Mouse (Mus musculus) forebrain, embryonic 12.5 days (tissue): ENCODE data around the gene Cc2d2a. TPM values are rescaled to one million over a fixed set of nuclear protein-coding genes. Genes with fewer than 3 reads are reported as not detected.

Source experiments
- ATAC-seq: fragments of 200-750 bp; cut with Nextera tagmentation; 2 replicates; pipeline ENCODE4 v1.8.0; 2017; ENCODE audit warnings: moderate TSS enrichment; ENCODE audit not compliant: low FRiP score
- H3K27ac ChIP-seq: fragments of 300-500 bp; sonication (generic); 2 replicates; pipeline ENCODE4 v1.5.1; 2016; ENCODE audit warnings: mild to moderate bottlenecking
- H3K27me3 ChIP-seq: fragments of 300-500 bp; sonication (generic); 2 replicates; pipeline ENCODE4 v1.6.1; 2016; ENCODE audit warnings: mild to moderate bottlenecking
- H3K36me3 ChIP-seq: fragments of 300-500 bp; sonication (generic); replicated peaks from 2 replicates; pipeline ENCODE4 v1.6.1; 2016; ENCODE audit warnings: mild to moderate bottlenecking
- H3K4me1 ChIP-seq: fragments of 300-500 bp; sonication (generic); 2 replicates; pipeline ENCODE4 v1.6.1; 2016
- H3K4me2 ChIP-seq: fragments of 300-500 bp; sonication (generic); 2 replicates; pipeline ENCODE4 v1.6.1; 2016; ENCODE audit warnings: mild to moderate bottlenecking, moderate library complexity
- H3K4me3 ChIP-seq: fragments of 300-500 bp; sonication (generic); replicated peaks from 2 replicates; pipeline ENCODE4 v1.5.1; 2016; ENCODE audit warnings: mild to moderate bottlenecking
- H3K9ac ChIP-seq: fragments of 300-500 bp; sonication (generic); 2 replicates; pipeline ENCODE4 v1.6.1; 2016; ENCODE audit warnings: mild to moderate bottlenecking
- H3K9me3 ChIP-seq: fragments of 300-500 bp; sonication (generic); 2 replicates; pipeline ENCODE4 v1.6.1; 2016
- WGBS: fragments of 180-500 bp; shearing (Covaris S2); methylation state at CpG from one replicate; pipeline ENCODE4 v1.1.7; 2016; 5-methylcytosine and 5-hydroxymethylcytosine counted together
- polyA plus RNA-seq: library from polyadenylated mRNA; unstranded; fragments of >200 nt; fragmentation: Nextera tagmentation; extraction: Ambion mirVana; gene quantifications from 2 replicates; pipeline ENCODE4 v1.2.1, GENCODE M21; 2016

Gene Cc2d2a
- 9.6 and 10.5 TPM in 2 replicates for polyA plus RNA-seq

GRCm38 (mm10) chr5:43661997-43662961, at the start of gene Cc2d2a:
Cc2d2a (plus strand) TSS chr5:43662346.
- Histone ChIP-seq H3K4me3 (peak within 1 kb of the TSS; percentile 38), H3K27ac (peak within 1 kb of the TSS; percentile 88), H3K9ac (peak within 1 kb of the TSS; percentile 47), H3K4me2 (peak within 1 kb of the TSS; percentile 51), H3K36me3 (no peaks in the 10 kb centered on the region), H3K27me3 (no peaks in the 10 kb centered on the region), H3K9me3 (no peaks in the 10 kb centered on the region), H3K4me1 (peaks cover 30% of the 10 kb centered on the region)
- 6% methylated on average over 19 of the region's 19 CpGs for WGBS
- peak; percentile 77 for ATAC-seq

- peaks cover 5% of the 10 kb centered on the region for H3K4me1 ChIP-seq
- peak; percentile 55; the same call in 1 of the 2 replicates for ATAC-seq
- no peaks in the 10 kb centered on the region for H3K9me3 ChIP-seq
- 63% methylated on average over 7 of the region's 7 CpGs for WGBS
- no peak overlapping the region for H3K27ac ChIP-seq
- H3K36me3 ChIP-seq: no peaks in the 10 kb centered on the region
- no peaks in the 10 kb centered on the region for H3K27me3 ChIP-seq
- H3K9ac ChIP-seq: no peak overlapping the region
- no peak overlapping the region for H3K4me3 ChIP-seq
- H3K4me2 ChIP-seq: no peak overlapping the region
Measured at GRCm38 (mm10) chr5:43621575-43622299, 40.4 kb upstream of the Cc2d2a start.

- 82% methylated on average over 4 of the region's 4 CpGs for WGBS
Measured at GRCm38 (mm10) chr5:43625407-43625806, 36.7 kb upstream of the Cc2d2a start.

GRCm38 (mm10) chr5:43634071-43634601, 28.0 kb upstream of the Cc2d2a start:
- Histone ChIP-seq H3K4me3 (no peak overlapping the region), H3K4me1 (no peaks in the 10 kb centered on the region), H3K36me3 (no peaks in the 10 kb centered on the region), H3K4me2 (no peak overlapping the region), H3K27me3 (no peaks in the 10 kb centered on the region), H3K9me3 (no peaks in the 10 kb centered on the region), H3K27ac (no peak overlapping the region), H3K9ac (no peak overlapping the region)
- ATAC-seq: 0 out of 2 replicates have a peak, but pooled peaks have one; percentile 4
- 84% methylated on average over 5 of the region's 5 CpGs for WGBS

More at GRCm38 (mm10) chr5:43625407-43625806, 36.7 kb upstream of the Cc2d2a start:
- no peak overlapping the region for H3K4me2 ChIP-seq
- H3K36me3 ChIP-seq: no peaks in the 10 kb centered on the region
- no peaks in the 10 kb centered on the region for H3K9me3 ChIP-seq
- H3K9ac ChIP-seq: no peak overlapping the region
- H3K27me3 ChIP-seq: no peaks in the 10 kb centered on the region
- H3K4me1 ChIP-seq: peaks cover 5% of the 10 kb centered on the region
- no peak overlapping the region for H3K27ac ChIP-seq
- H3K4me3 ChIP-seq: no peak overlapping the region
- no peak for ATAC-seq

- Histone ChIP-seq H3K27ac (no peak overlapping the region), H3K4me3 (no peak overlapping the region), H3K36me3 (no peaks in the 10 kb centered on the region), H3K9me3 (no peaks in the 10 kb centered on the region), H3K27me3 (no peaks in the 10 kb centered on the region), H3K4me2 (no peak overlapping the region), H3K4me1 (no peaks in the 10 kb centered on the region), H3K9ac (no peak overlapping the region)
- 36% methylated on average over 9 of the region's 9 CpGs for WGBS
- peak; percentile 77 for ATAC-seq
Measured at GRCm38 (mm10) chr5:43634602-43635081, 27.5 kb upstream of the Cc2d2a start.

GRCm38 (mm10) chr5:43645020-43645419, 17.1 kb upstream of the Cc2d2a start:
- no peak overlapping the region for H3K4me3 ChIP-seq
- no peaks in the 10 kb centered on the region for H3K4me1 ChIP-seq
- no peak overlapping the region for H3K27ac ChIP-seq
- no peaks in the 10 kb centered on the region for H3K36me3 ChIP-seq
- H3K9ac ChIP-seq: no peak overlapping the region
- WGBS: 65% methylated on average over 4 of the region's 4 CpGs
- H3K4me2 ChIP-seq: no peak overlapping the region
- no peak for ATAC-seq
- no peaks in the 10 kb centered on the region for H3K27me3 ChIP-seq
- H3K9me3 ChIP-seq: no peaks in the 10 kb centered on the region

- ATAC-seq: no peak
- H3K4me3 ChIP-seq: no peak overlapping the region
- H3K36me3 ChIP-seq: no peaks in the 10 kb centered on the region
- H3K4me2 ChIP-seq: no peak overlapping the region
- H3K27ac ChIP-seq: no peak overlapping the region
- no peaks in the 10 kb centered on the region for H3K4me1 ChIP-seq
- no peak overlapping the region for H3K9ac ChIP-seq
- H3K27me3 ChIP-seq: no peaks in the 10 kb centered on the region
- WGBS: 89% methylated on average over 12 of the region's 12 CpGs
- no peaks in the 10 kb centered on the region for H3K9me3 ChIP-seq
Measured at GRCm38 (mm10) chr5:43647098-43647774, 14.9 kb upstream of the Cc2d2a start.

GRCm38 (mm10) chr5:43661498-43661897, 648 bp upstream of the Cc2d2a start:
- Histone ChIP-seq H3K4me1 (peaks cover 30% of the 10 kb centered on the region), H3K9ac (no peak overlapping the region), H3K9me3 (no peaks in the 10 kb centered on the region), H3K27me3 (no peaks in the 10 kb centered on the region), H3K36me3 (no peaks in the 10 kb centered on the region), H3K27ac (no peak overlapping the region), H3K4me2 (no peak overlapping the region; the same call in 1 of the 2 replicates), H3K4me3 (no peak overlapping the region)
- 91% methylated on average over 3 of the region's 3 CpGs for WGBS
- no peak for ATAC-seq

- Histone ChIP-seq H3K4me3 (no peak overlapping the region), H3K9me3 (no peaks in the 10 kb centered on the region), H3K27me3 (no peaks in the 10 kb centered on the region), H3K9ac (no peak overlapping the region), H3K36me3 (no peaks in the 10 kb centered on the region), H3K27ac (no peak overlapping the region), H3K4me2 (peak overlapping the region; percentile 30; the same call in 1 of the 2 replicates), H3K4me1 (peaks cover 30% of the 10 kb centered on the region)
- ATAC-seq: no peak
- 49% methylated on average over 6 of the region's 6 CpGs for WGBS
Measured at GRCm38 (mm10) chr5:43663531-43663930, 1.4 kb downstream of the Cc2d2a start.

GRCm38 (mm10) chr5:43665144-43665543, 3.0 kb downstream of the Cc2d2a start:
- H3K4me3 ChIP-seq: peak overlapping the region; percentile 7; the same call in 1 of the 2 replicates
- H3K4me1 ChIP-seq: peaks cover 30% of the 10 kb centered on the region
- H3K27ac ChIP-seq: no peak overlapping the region
- H3K9me3 ChIP-seq: no peaks in the 10 kb centered on the region
- H3K4me2 ChIP-seq: peak overlapping the region; percentile 45
- WGBS: 14% methylated on average over 5 of the region's 5 CpGs
- H3K27me3 ChIP-seq: no peaks in the 10 kb centered on the region
- no peaks in the 10 kb centered on the region for H3K36me3 ChIP-seq
- peak; percentile 62; the same call in 1 of the 2 replicates for ATAC-seq
- no peak overlapping the region for H3K9ac ChIP-seq

GRCm38 (mm10) chr5:43669118-43669645, 7.0 kb downstream of the Cc2d2a start:
- no peak for ATAC-seq
- Histone ChIP-seq H3K4me3 (no peak overlapping the region), H3K36me3 (no peaks in the 10 kb centered on the region), H3K27ac (no peak overlapping the region), H3K4me1 (peaks cover 16% of the 10 kb centered on the region), H3K4me2 (no peak overlapping the region), H3K27me3 (no peaks in the 10 kb centered on the region), H3K9ac (no peak overlapping the region), H3K9me3 (no peaks in the 10 kb centered on the region)
- WGBS: 84% methylated on average over 8 of the region's 8 CpGs
